Mouse (Mus musculus) frontal cortex, postnatal 14 days (tissue): ENCODE measurements around the gene Gm11238.
"Not testable (repeated sequence)": the region's sequence is repeated elsewhere in the genome, so short reads cannot be mapped to it uniquely, and the experiment has no call there.

Experiments used
- DNase-seq, 2 experiments: peaks; one replicate each; pipeline ENCODE4 v3.0.0; 2022; ENCODE audit warnings: low spot score in 2 of 2

Gm11238 gene

DNA sequence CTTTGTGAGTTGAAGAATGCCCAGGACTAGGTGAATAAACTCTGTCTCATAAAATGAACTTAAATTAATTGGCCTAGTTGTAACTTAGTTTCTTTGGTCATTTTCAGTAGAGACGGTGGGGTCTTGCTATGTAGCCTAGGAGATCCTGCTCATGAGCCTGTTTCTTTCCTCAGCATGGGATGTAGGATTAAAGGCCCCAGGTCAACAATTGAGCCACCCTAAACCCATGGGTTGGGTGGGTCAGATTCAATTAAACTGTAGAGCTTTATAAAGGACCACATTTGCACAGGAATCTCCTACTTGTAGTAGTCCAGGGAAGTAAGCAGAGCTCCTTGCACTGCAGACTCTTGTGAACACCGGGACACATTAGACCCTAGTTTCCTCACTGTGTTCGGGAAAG is at the start of gene Gm11238:
Gene Gm11238 (plus strand): TSS at position 301 of the 400 bp plus-strand sequence.
- DNase-seq = not testable (repeated sequence)

GRCm38 (mm10) chr4:73599248-73599647 is 8.4 kb upstream of the Gm11238 start:
- peak in 1 of 2 experiments; percentile 5 for DNase-seq

DNA sequence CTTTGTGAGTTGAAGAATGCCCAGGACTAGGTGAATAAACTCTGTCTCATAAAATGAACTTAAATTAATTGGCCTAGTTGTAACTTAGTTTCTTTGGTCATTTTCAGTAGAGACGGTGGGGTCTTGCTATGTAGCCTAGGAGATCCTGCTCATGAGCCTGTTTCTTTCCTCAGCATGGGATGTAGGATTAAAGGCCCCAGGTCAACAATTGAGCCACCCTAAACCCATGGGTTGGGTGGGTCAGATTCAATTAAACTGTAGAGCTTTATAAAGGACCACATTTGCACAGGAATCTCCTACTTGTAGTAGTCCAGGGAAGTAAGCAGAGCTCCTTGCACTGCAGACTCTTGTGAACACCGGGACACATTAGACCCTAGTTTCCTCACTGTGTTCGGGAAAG is 15.0 kb downstream of the Gm11238 start, which contains the start of gene Gm11237:
Gene Gm11237 (plus strand): TSS at position 301 of the 400 bp plus-strand sequence.
- DNase-seq = not testable (repeated sequence)

DNA sequence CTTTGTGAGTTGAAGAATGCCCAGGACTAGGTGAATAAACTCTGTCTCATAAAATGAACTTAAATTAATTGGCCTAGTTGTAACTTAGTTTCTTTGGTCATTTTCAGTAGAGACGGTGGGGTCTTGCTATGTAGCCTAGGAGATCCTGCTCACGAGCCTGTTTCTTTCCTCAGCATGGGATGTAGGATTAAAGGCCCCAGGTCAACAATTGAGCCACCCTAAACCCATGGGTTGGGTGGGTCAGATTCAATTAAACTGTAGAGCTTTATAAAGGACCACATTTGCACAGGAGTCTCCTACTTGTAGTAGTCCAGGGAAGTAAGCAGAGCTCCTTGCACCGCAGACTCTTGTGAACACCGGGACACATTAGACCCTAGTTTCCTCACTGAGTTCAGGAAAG is 30.1 kb downstream of the Gm11238 start, which contains the start of gene Gm11236:
Gene Gm11236 (plus strand): TSS at position 301 of the 400 bp plus-strand sequence.
- not testable (repeated sequence) for DNase-seq

DNA sequence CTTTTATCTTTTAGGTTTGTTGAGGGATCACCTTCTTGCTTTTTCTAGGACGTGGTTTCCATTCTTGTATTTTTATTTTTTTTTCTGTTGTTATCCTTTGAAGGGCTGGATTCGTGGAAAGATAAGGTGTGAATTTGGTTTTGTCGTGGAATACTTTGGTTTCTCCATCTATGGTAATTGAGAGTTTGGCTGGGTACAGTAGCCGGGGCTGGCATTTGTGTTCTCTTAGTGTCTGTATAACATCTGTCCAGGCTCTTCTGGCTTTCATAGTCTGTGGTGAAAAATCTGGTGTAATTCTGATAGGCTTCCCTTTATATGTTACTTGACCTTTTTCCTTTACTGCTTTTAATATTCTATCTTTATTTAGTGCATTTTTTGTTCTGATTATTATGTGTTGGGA is 54.2 kb downstream of the Gm11238 start:
- DNase-seq = not testable (repeated sequence)

- DNase-seq = not testable (repeated sequence)
Measured at GRCm38 (mm10) chr4:73668054-73668453, 60.4 kb downstream of the Gm11238 start, which contains the start of gene Gm11239. Gene Gm11239, plus strand, starts transcription at chr4:73668354.

DNA sequence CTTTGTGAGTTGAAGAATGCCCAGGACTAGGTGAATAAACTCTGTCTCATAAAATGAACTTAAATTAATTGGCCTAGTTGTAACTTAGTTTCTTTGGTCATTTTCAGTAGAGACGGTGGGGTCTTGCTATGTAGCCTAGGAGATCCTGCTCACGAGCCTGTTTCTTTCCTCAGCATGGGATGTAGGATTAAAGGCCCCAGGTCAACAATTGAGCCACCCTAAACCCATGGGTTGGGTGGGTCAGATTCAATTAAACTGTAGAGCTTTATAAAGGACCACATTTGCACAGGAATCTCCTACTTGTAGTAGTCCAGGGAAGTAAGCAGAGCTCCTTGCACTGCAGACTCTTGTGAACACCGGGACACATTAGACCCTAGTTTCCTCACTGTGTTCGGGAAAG is 75.5 kb downstream of the Gm11238 start, which contains the start of gene Gm428:
Gene Gm428 (plus strand): TSS at position 301 of the 400 bp plus-strand sequence.
- DNase-seq = not testable (repeated sequence)
